Mouse (Mus musculus) bone marrow, adult 2 months (tissue): ENCODE data around the gene Nup43.

Experiments
- CTCF ChIP-seq: fragments of 200-500 bp; IDR thresholded peaks from 2 replicates; pipeline ENCODE4 v1.5.1; 2011; ENCODE audit warnings: low read length, control low read depth; ENCODE audit not compliant: control insufficient read depth, insufficient read depth
- POLR2A ChIP-seq: fragments of 200-500 bp; IDR thresholded peaks from 2 replicates; pipeline ENCODE4 v1.6.1; 2011; ENCODE audit warnings: low read depth, mild to moderate bottlenecking, control low read depth, low read length, borderline replicate concordance; ENCODE audit not compliant: control insufficient read depth

- TF ChIP-seq POLR2A (no peak), CTCF (no peak)
Observed at GRCm38 (mm10) chr10:7649059-7649458, 18.2 kb upstream of the Nup43 start.
